Mouse (Mus musculus) cortical plate, adult 2 months (tissue): ENCODE data around the gene Evi5. TPM values are rescaled to one million over a fixed set of nuclear protein-coding genes. Genes with fewer than 3 reads are reported as not detected.

ENCODE experiments used
- H3K27ac ChIP-seq: fragments of 200-500 bp; 2 replicates; pipeline ENCODE4 v1.5.1; 2012; ENCODE audit warnings: low read length, control low read depth, inconsistent platforms; ENCODE audit not compliant: insufficient read depth
- H3K4me1 ChIP-seq: fragments of 200-500 bp; 2 replicates; pipeline ENCODE4 v1.6.1; 2011; ENCODE audit warnings: low read length; ENCODE audit not compliant: control insufficient read depth, insufficient read depth
- H3K4me3 ChIP-seq: fragments of 200-500 bp; 2 replicates; pipeline ENCODE4 v1.5.1; 2011; ENCODE audit warnings: mild to moderate bottlenecking, low read length, control low read depth; ENCODE audit not compliant: insufficient read depth
- CTCF ChIP-seq: fragments of 200-500 bp; IDR thresholded peaks from 2 replicates; pipeline ENCODE4 v1.5.1; 2011; ENCODE audit warnings: mild to moderate bottlenecking, control low read depth, low read length; ENCODE audit not compliant: insufficient read depth; ENCODE audit errors: extremely low read depth
- POLR2A ChIP-seq: fragments of 200-500 bp; IDR thresholded peaks from 2 replicates; pipeline ENCODE4 v1.6.1; 2011; ENCODE audit warnings: mild to moderate bottlenecking, low read length, control low read depth; ENCODE audit not compliant: insufficient read depth; ENCODE audit errors: extremely low read depth
- polyA plus RNA-seq: library from polyadenylated mRNA; depleted of rRNA; stranded (reverse); fragments of >200 nt; gene quantifications from 2 replicates; pipeline ENCODE4 v1.2.3, GENCODE M21; 2012

The Evi5 gene
- polyA plus RNA-seq, 1 experiment: 56.9 TPM

- Histone ChIP-seq H3K4me3 (no peak overlapping the region), H3K27ac (no peak overlapping the region), H3K4me1 (no peaks in the 10 kb centered on the region)
- TF ChIP-seq CTCF (no peak), POLR2A (no peak)
These were observed 110.4 kb downstream of the Evi5 start for GRCm38 (mm10) chr5:107764486-107764885.

GRCm38 (mm10) chr5:107763674-107764073 lies 111.2 kb downstream of the Evi5 start:
- H3K27ac ChIP-seq: no peak overlapping the region
- no peak for TF ChIP-seq POLR2A
- TF ChIP-seq CTCF: no peak
- no peak overlapping the region for H3K4me3 ChIP-seq
- H3K4me1 ChIP-seq: no peaks in the 10 kb centered on the region

GRCm38 (mm10) chr5:107759121-107759520 lies 115.8 kb downstream of the Evi5 start:
- no peaks in the 10 kb centered on the region for H3K4me1 ChIP-seq
- H3K4me3 ChIP-seq: no peak overlapping the region
- TF ChIP-seq CTCF (no peak), POLR2A (no peak)
- H3K27ac ChIP-seq: no peak overlapping the region

GRCm38 (mm10) chr5:107756072-107756471 lies 118.8 kb downstream of the Evi5 start:
- Histone ChIP-seq H3K4me3 (no peak overlapping the region), H3K27ac (no peak overlapping the region), H3K4me1 (no peaks in the 10 kb centered on the region)
- no peak for TF ChIP-seq POLR2A

GRCm38 (mm10) chr5:107754740-107755139 lies 120.2 kb downstream of the Evi5 start:
- TF ChIP-seq POLR2A (no peak), CTCF (no peak)
- Histone ChIP-seq H3K4me3 (no peak overlapping the region), H3K4me1 (no peaks in the 10 kb centered on the region), H3K27ac (no peak overlapping the region)

GRCm38 (mm10) chr5:107753656-107754055 lies 121.3 kb downstream of the Evi5 start:
- Histone ChIP-seq H3K4me3 (no peak overlapping the region), H3K4me1 (no peaks in the 10 kb centered on the region), H3K27ac (no peak overlapping the region)
- TF ChIP-seq CTCF: no peak
- TF ChIP-seq POLR2A: no peak

GRCm38 (mm10) chr5:107749229-107749916 lies 125.5 kb downstream of the Evi5 start:
- Histone ChIP-seq H3K4me1 (no peaks in the 10 kb centered on the region), H3K4me3 (no peak overlapping the region), H3K27ac (no peak overlapping the region)
- no peak for TF ChIP-seq CTCF

GRCm38 (mm10) chr5:107739023-107739422 lies 135.9 kb downstream of the Evi5 start:
- no peaks in the 10 kb centered on the region for H3K4me1 ChIP-seq
- TF ChIP-seq POLR2A (no peak), CTCF (no peak)
- no peak overlapping the region for H3K27ac ChIP-seq
- H3K4me3 ChIP-seq: no peak overlapping the region

GRCm38 (mm10) chr5:107738296-107738695 lies 136.6 kb downstream of the Evi5 start:
- Histone ChIP-seq H3K4me3 (no peak overlapping the region), H3K4me1 (no peaks in the 10 kb centered on the region), H3K27ac (no peak overlapping the region)
- no peak for TF ChIP-seq CTCF
- no peak for TF ChIP-seq POLR2A

GRCm38 (mm10) chr5:107736171-107736570 lies 138.7 kb downstream of the Evi5 start:
- Histone ChIP-seq H3K4me1 (no peaks in the 10 kb centered on the region), H3K27ac (no peak overlapping the region), H3K4me3 (no peak overlapping the region)
- no peak for TF ChIP-seq POLR2A
- TF ChIP-seq CTCF: no peak
